Mouse (Mus musculus): ENCODE results near the gene Fam131a. TPM values are rescaled to one million over a fixed set of nuclear protein-coding genes. Genes with fewer than 3 reads are reported as not detected.

Gene Fam131a
- total and polyA plus RNA-seq, 3 experiments, result not detected

DNA sequence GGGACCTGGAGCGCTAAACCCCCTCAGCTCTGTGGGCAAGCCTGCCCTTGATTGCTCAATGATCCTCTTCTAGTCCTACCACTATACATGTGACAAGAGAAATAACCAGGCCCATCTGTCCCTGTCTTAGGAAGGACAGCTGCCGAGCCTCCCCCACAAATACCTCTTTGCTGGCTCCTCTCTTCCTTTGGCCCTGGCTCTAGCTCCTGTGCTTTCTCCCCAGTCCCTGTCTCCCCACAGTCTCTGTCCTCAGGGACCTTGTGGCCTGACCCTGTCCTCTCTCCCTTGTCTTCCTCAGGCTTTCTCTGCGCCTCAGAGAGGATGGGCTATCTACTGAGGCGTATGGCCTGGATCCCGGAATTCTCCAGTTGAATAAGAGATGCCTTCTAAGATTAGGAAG is 38.6 kb downstream of the Fam131a start:
- no peak overlapping the region for H3K4me3 ChIP-seq (ENCODE audit: control insufficient read depth in 1 of 2, insufficient read depth in 1 of 2, low read depth in 2 of 2, low read length in 2 of 2)
- H3K27me3 ChIP-seq (ENCODE audit: control insufficient read depth in 1 of 2, insufficient read depth in 2 of 2, low read length in 2 of 2), result no peaks in the 10 kb centered on the region; a peak in 2 of 4 replicates
- no peaks in the 10 kb centered on the region for H3K4me1 ChIP-seq (ENCODE audit: control insufficient read depth in 1 of 2, insufficient read depth in 2 of 2, low read length in 2 of 2)
- TF ChIP-seq POLR2AphosphoS2 (IDR thresholded peaks at IDR 0.05; ENCODE audit: low read length), result no peak
- TF ChIP-seq GABPA (IDR thresholded peaks at IDR 0.05; ENCODE audit: low read depth, low read length), result no peak
- TF ChIP-seq NELFE (IDR thresholded peaks at IDR 0.05; ENCODE audit: low read depth, low read length), result no peak
- no peak for TF ChIP-seq ZC3H11A (IDR thresholded peaks at IDR 0.05; ENCODE audit: low read depth, low read length)
- TF ChIP-seq JUND (IDR thresholded peaks at IDR 0.05; ENCODE audit: low read depth, low read length), result no peak
- TF ChIP-seq ELF1 (IDR thresholded peaks at IDR 0.05; ENCODE audit: low read depth, low read length), result no peak
- TF ChIP-seq SMC3 (IDR thresholded peaks at IDR 0.05; ENCODE audit: low read depth, low read length), result no peak
- no peak for TF ChIP-seq MYC (IDR thresholded peaks at IDR 0.05; ENCODE audit: low read depth, low read length)
- TF ChIP-seq NRF1 (IDR thresholded peaks at IDR 0.05; ENCODE audit: insufficient read depth, low read depth, low read length, poor library complexity, severe bottlenecking), result no peak
- no peak for TF ChIP-seq EP300 (IDR thresholded peaks at IDR 0.05; ENCODE audit: low read depth in 1 of 2, low read length in 2 of 2)
- TF ChIP-seq ZMIZ1 (IDR thresholded peaks at IDR 0.05; ENCODE audit: low read depth, low read length), result no peak
- TF ChIP-seq MEF2A (IDR thresholded peaks at IDR 0.05; ENCODE audit: extremely low read depth, insufficient replicate concordance, low read depth, low read length, poor library complexity, severe bottlenecking), result no peak
- no peak overlapping the region for H3K27ac ChIP-seq (ENCODE audit: control insufficient read depth, low read depth, low read length)
- no peaks in the 10 kb centered on the region for H3K36me3 ChIP-seq (ENCODE audit: control insufficient read depth in 1 of 2, insufficient read depth in 2 of 2, low read length in 2 of 2)
- no peak overlapping the region for H3K9ac ChIP-seq (ENCODE audit: control insufficient read depth, low read depth, low read length, poor library complexity, severe bottlenecking)
- no peaks in the 10 kb centered on the region for H3K79me2 ChIP-seq (ENCODE audit: control insufficient read depth, insufficient read depth, low read length, poor library complexity)
- no peak for DNase-seq (ENCODE audit: low read depth, low spot score)
- H3K9me3 ChIP-seq (replicated peaks; ENCODE audit: insufficient read depth, low read length), result no peaks in the 10 kb centered on the region

DNA sequence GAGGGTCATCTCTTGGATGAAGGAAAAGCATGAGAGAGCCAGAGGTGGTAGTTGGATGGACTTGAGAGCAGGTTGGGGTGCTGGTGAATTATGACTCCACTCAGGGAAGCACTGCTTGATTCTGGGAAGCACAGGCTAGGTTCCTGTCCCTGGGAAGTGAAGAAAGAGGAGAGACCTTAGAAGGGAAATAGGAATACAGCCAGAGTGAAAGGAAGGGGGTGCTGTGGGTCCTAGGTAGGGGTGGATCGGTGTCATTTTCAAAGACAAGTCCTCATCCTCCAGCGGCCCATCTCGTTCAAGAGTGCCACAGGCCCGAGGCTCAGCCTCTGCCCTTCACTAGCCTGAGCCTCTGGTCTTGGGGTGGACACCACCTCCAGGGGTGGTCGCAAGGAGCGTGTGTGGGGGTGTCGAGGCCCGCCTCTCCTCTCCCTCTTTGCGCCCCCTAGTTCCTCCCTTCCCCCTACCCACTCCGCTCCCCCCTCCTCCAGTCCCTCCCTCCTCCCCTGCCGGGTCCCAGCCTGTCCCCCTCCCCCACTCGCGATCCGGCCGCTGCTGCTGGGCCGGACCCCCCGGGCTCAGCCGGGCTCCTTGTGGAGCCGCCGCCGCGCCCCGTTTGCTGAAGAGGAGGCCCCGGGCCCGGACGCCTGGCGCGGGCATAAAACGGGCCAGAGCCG is 39.3 kb downstream of the Fam131a start:
- Histone ChIP-seq H3K9ac (ENCODE audit: control insufficient read depth, low read depth, low read length, poor library complexity, severe bottlenecking) (no peak overlapping the region), H3K4me3 (ENCODE audit: control insufficient read depth in 1 of 2, insufficient read depth in 1 of 2, low read depth in 2 of 2, low read length in 2 of 2) (no peak overlapping the region), H3K79me2 (ENCODE audit: control insufficient read depth, insufficient read depth, low read length, poor library complexity) (no peaks in the 10 kb centered on the region), H3K4me1 (ENCODE audit: control insufficient read depth in 1 of 2, insufficient read depth in 2 of 2, low read length in 2 of 2) (no peaks in the 10 kb centered on the region), H3K27ac (ENCODE audit: control insufficient read depth, low read depth, low read length) (no peak overlapping the region), H3K9me3 (replicated peaks; ENCODE audit: insufficient read depth, low read length) (no peaks in the 10 kb centered on the region), H3K36me3 (ENCODE audit: control insufficient read depth in 1 of 2, insufficient read depth in 2 of 2, low read length in 2 of 2) (no peaks in the 10 kb centered on the region), H3K27me3 (ENCODE audit: control insufficient read depth in 1 of 2, insufficient read depth in 2 of 2, low read length in 2 of 2) (no peaks in the 10 kb centered on the region; a peak in 2 of 4 replicates)
- TF ChIP-seq MEF2A (IDR thresholded peaks at IDR 0.05; ENCODE audit: extremely low read depth, insufficient replicate concordance, low read depth, low read length, poor library complexity, severe bottlenecking), result no peak
- no peak for TF ChIP-seq JUND (IDR thresholded peaks at IDR 0.05; ENCODE audit: low read depth, low read length)
- no peak for TF ChIP-seq GABPA (IDR thresholded peaks at IDR 0.05; ENCODE audit: low read depth, low read length)
- TF ChIP-seq ETS1 (IDR thresholded peaks at IDR 0.05; ENCODE audit: low read depth, low read length), result no peak
- no peak for TF ChIP-seq KAT2A (conservative IDR thresholded peaks at IDR 0.05; ENCODE audit: low read depth, low read length)
- no peak for TF ChIP-seq BHLHE40 (IDR thresholded peaks at IDR 0.05; ENCODE audit: borderline replicate concordance, low read depth, low read length)
- TF ChIP-seq ZKSCAN1 (IDR thresholded peaks at IDR 0.05; ENCODE audit: low read depth, low read length), result no peak
- TF ChIP-seq SIN3A (IDR thresholded peaks at IDR 0.05; ENCODE audit: low read length), result no peak
- TF ChIP-seq RAD21 (IDR thresholded peaks at IDR 0.05; ENCODE audit: low read depth, low read length), result no peak
- no peak for TF ChIP-seq MYB (IDR thresholded peaks at IDR 0.05; ENCODE audit: low read depth, low read length)
- TF ChIP-seq GATA1 (IDR thresholded peaks at IDR 0.05; ENCODE audit: low read depth, low read length), result no peak
- no peak for TF ChIP-seq TCF12 (IDR thresholded peaks at IDR 0.05; ENCODE audit: low read depth, low read length)
- no peak for TF ChIP-seq USF1 (IDR thresholded peaks at IDR 0.05; ENCODE audit: low read depth, low read length)
- TF ChIP-seq NELFE (IDR thresholded peaks at IDR 0.05; ENCODE audit: low read depth, low read length), result no peak
- no peak for DNase-seq (ENCODE audit: low read depth, low spot score)

Measured in MEL (cell line).